25 mouse cellular contexts compared by ENCODE assay signal in genomic region chr7:80049746-80050145, GRCm38 (mm10). TPM values are rescaled to one million over a fixed set of nuclear protein-coding genes. Genes with fewer than 3 reads are reported as not detected.
DNase-seq lines count a peak whose midpoint lies in the region; ATAC-seq and TF ChIP-seq lines count a peak whose summit lies in the region.
"Had no signal": no experiment of that assay in that cellular context is flagged by ENCODE, and none has a peak within 500 bp of the region (broad histone marks: within the 10 kb centered on the region; RNA-seq: fewer than 3 reads in every experiment).

No protein-coding gene starts in this region.

- peak; percentile 83 for DNase-seq in kidney, adult 2 months
- DNase-seq in kidney, postnatal 10 days: no peak
- peak; percentile 54 to 67 for DNase-seq in kidney, postnatal 25 days
- no peak for DNase-seq in layer of hippocampus, adult 9-10 months (ENCODE audit: low spot score)
- DNase-seq in embryo, embryonic 11 days: no peak
- DNase-seq: adrenal gland, postnatal 14 days; cerebellum, adult 2 months; cerebellum, postnatal 25 days; heart, postnatal 4 days; layer of hippocampus, adult 9-11 months; lung, embryonic 14.5 days; right cerebral cortex, adult 18-20 months; right cerebral cortex, postnatal 4 days; thymus, adult 18-20 months; thymus, postnatal 36 days had no signal

- 0 out of 2 replicates have a peak, but pooled peaks have one; percentile 13 for ATAC-seq in liver, embryonic 15.5 days (ENCODE audit: insufficient read depth)
- no peak for ATAC-seq in liver, embryonic 12.5 days

- TF ChIP-seq CTCF in kidney, adult 2 months (conservative IDR thresholded peaks at IDR 0.05; ENCODE audit: insufficient read depth, insufficient read length, low read depth, low read length): no peak

- no peak overlapping the region for H3K4me3 ChIP-seq in kidney, adult 2 months (ENCODE audit: insufficient read depth, low read depth, low read length)
- no peak overlapping the region for H3K4me3 ChIP-seq in liver, embryonic 15.5 days (replicated peaks)
- no peak overlapping the region for H3K4me3 ChIP-seq in liver, embryonic 12.5 days
- H3K4me3 ChIP-seq: embryonic facial prominence, embryonic 13.5 days; erythroblast, embryonic 14.5 days; forebrain, embryonic 12.5 days; heart, embryonic 15.5 days; limb, embryonic 13.5 days; stomach, embryonic 15.5 days had no signal

- H3K4me1 ChIP-seq in kidney, adult 2 months (ENCODE audit: control insufficient read depth, insufficient read depth, low read length): peaks cover 55% of the 10 kb centered on the region
- H3K4me1 ChIP-seq in liver, embryonic 15.5 days (replicated peaks): peaks cover 62% of the 10 kb centered on the region
- H3K4me1 ChIP-seq in liver, embryonic 12.5 days: peaks cover 56% of the 10 kb centered on the region

- no peak overlapping the region for H3K9ac ChIP-seq in liver, embryonic 15.5 days
- H3K9ac ChIP-seq in liver, embryonic 12.5 days: no peak overlapping the region
- H3K9ac ChIP-seq: embryonic facial prominence, embryonic 13.5 days; forebrain, embryonic 12.5 days; heart, embryonic 15.5 days; hindbrain, embryonic 14.5 days; limb, embryonic 13.5 days; lung, embryonic 14.5 days; stomach, embryonic 15.5 days had no signal

- H3K27me3 ChIP-seq in kidney, adult 2 months (replicated peaks; ENCODE audit: control insufficient read depth, insufficient read depth, low read length): no peaks in the 10 kb centered on the region
- H3K27me3 ChIP-seq in liver, embryonic 15.5 days: no peaks in the 10 kb centered on the region
- no peaks in the 10 kb centered on the region for H3K27me3 ChIP-seq in liver, embryonic 12.5 days (replicated peaks)
- H3K27me3 ChIP-seq: embryonic facial prominence, embryonic 13.5 days; forebrain, embryonic 12.5 days; heart, embryonic 15.5 days; limb, embryonic 13.5 days; stomach, embryonic 15.5 days had no signal

- WGBS in kidney, adult 2 months: 28% methylated on average over 2 of the region's 2 CpGs
- 35% methylated on average over 2 of the region's 2 CpGs for WGBS in liver, embryonic 15.5 days (ENCODE audit: insufficient replicate concordance)
- WGBS in liver, embryonic 12.5 days (ENCODE audit: insufficient replicate concordance): 51% methylated on average over 2 of the region's 2 CpGs

- TF ChIP-seq POLR2A in kidney, adult 2 months (IDR thresholded peaks at IDR 0.05; ENCODE audit: low read depth, low read length): no peak

- no peaks in the 10 kb centered on the region for H3K9me3 ChIP-seq in liver, embryonic 15.5 days (replicated peaks)
- no peaks in the 10 kb centered on the region for H3K9me3 ChIP-seq in liver, embryonic 12.5 days (replicated peaks)
- H3K9me3 ChIP-seq: embryonic facial prominence, embryonic 13.5 days; forebrain, embryonic 12.5 days; heart, embryonic 15.5 days; limb, embryonic 13.5 days; stomach, embryonic 15.5 days had no signal

- peak overlapping the region; percentile 93 for H3K27ac ChIP-seq in kidney, adult 2 months (ENCODE audit: insufficient read depth, low read depth, low read length)
- no peak overlapping the region for H3K27ac ChIP-seq in liver, embryonic 15.5 days (replicated peaks)
- no peak overlapping the region for H3K27ac ChIP-seq in liver, embryonic 12.5 days
- H3K27ac ChIP-seq: embryonic facial prominence, embryonic 13.5 days; forebrain, embryonic 12.5 days; heart, embryonic 15.5 days; hindbrain, embryonic 14.5 days; limb, embryonic 13.5 days had no signal

- no peak overlapping the region; the same call in 1 of the 2 replicates for H3K4me2 ChIP-seq in liver, embryonic 15.5 days
- H3K4me2 ChIP-seq in liver, embryonic 12.5 days: no peak overlapping the region
- H3K4me2 ChIP-seq: embryonic facial prominence, embryonic 13.5 days; forebrain, embryonic 12.5 days; heart, embryonic 15.5 days; hindbrain, embryonic 14.5 days; limb, embryonic 13.5 days; lung, embryonic 14.5 days; midbrain, embryonic 11.5 days; stomach, embryonic 15.5 days had no signal

- no peaks in the 10 kb centered on the region for H3K36me3 ChIP-seq in kidney, adult 2 months (ENCODE audit: control insufficient read depth, insufficient read depth, low read length)
- H3K36me3 ChIP-seq in liver, embryonic 15.5 days (replicated peaks): no peaks in the 10 kb centered on the region
- 0 out of 2 replicates have a peak, but pooled peaks cover 5% of the 10 kb centered on the region for H3K36me3 ChIP-seq in liver, embryonic 12.5 days
- H3K36me3 ChIP-seq: heart, embryonic 15.5 days; limb, embryonic 13.5 days; stomach, embryonic 15.5 days had no signal

RNA-seq across cellular contexts. Expression of gene Zfp710, which starts 25.1 kb away (rescaled TPM):
- polyA plus RNA-seq in kidney, adult 2 months (2012; rRNA removed): 22.6 and 26.4 TPM in 2 replicates
- 5.6 and 7.4 TPM in 2 replicates for polyA plus RNA-seq in liver, embryonic 15.5 days (2015; fragmentation: Nextera tagmentation; extraction: Ambion mirVana)
- polyA plus RNA-seq in liver, embryonic 12.5 days (2016; fragmentation: Nextera tagmentation; extraction: Ambion mirVana): 7.2 and 8.9 TPM in 2 replicates

Comparison
In these comparisons a context has a peak if more than half of its experiments do, and no peak if none do; other contexts are left out.
1. DNase-seq: peak in kidney, adult 2 months (single experiment) and kidney, postnatal 25 days (2 of 2); none in kidney, postnatal 10 days (single experiment), layer of hippocampus, adult 9-10 months (single experiment) and embryo, embryonic 11 days (single experiment).